Mouse (Mus musculus) limb, embryonic 10.5 days (tissue): Measurements from ENCODE around the gene Rex1bd. TPM values are rescaled to one million over a fixed set of nuclear protein-coding genes. Genes with fewer than 3 reads are reported as not detected.
A peak's percentile ranks its signal among the peaks of the same experiment; 100 is the strongest.

Source experiments
- DNase-seq: peaks from one replicate; pipeline ENCODE4 v3.0.0-alpha.2; 2017; ENCODE audit warnings: low spot score
- H3K27ac ChIP-seq: fragments of 300-500 bp; sonication (generic); 2 replicates; pipeline ENCODE4 v1.5.1; 2016; ENCODE audit warnings: mild to moderate bottlenecking
- H3K27me3 ChIP-seq: fragments of 300-500 bp; sonication (generic); 2 replicates; pipeline ENCODE4 v1.6.1; 2016; ENCODE audit warnings: low read depth, mild to moderate bottlenecking; ENCODE audit not compliant: poor library complexity, severe bottlenecking
- H3K36me3 ChIP-seq: fragments of 300-500 bp; sonication (generic); 2 replicates; pipeline ENCODE4 v1.6.1; 2016; ENCODE audit warnings: mild to moderate bottlenecking, moderate library complexity
- H3K4me1 ChIP-seq: fragments of 300-500 bp; sonication (generic); 2 replicates; pipeline ENCODE4 v1.6.1; 2016
- H3K4me3 ChIP-seq: fragments of 300-500 bp; sonication (generic); 2 replicates; pipeline ENCODE4 v1.5.1; 2016; ENCODE audit warnings: mild to moderate bottlenecking, moderate library complexity
- H3K9me3 ChIP-seq: fragments of 300-500 bp; sonication (generic); replicated peaks from 2 replicates; pipeline ENCODE4 v1.6.1; 2016; ENCODE audit warnings: mild to moderate bottlenecking
- WGBS: fragments of 180-500 bp; shearing (Covaris S2); methylation state at CpG from one replicate; pipeline ENCODE4 v1.1.7; 2016; 5-methylcytosine and 5-hydroxymethylcytosine counted together
- polyA plus RNA-seq: library from polyadenylated mRNA; unstranded; fragments of >200 nt; fragmentation: Nextera tagmentation; extraction: Ambion mirVana; gene quantifications from 2 replicates; pipeline ENCODE4 v1.2.1, GENCODE M21; 2016

Gene Rex1bd
- polyA plus RNA-seq, 1 experiment from 2014 or later: 126 TPM

DNA sequence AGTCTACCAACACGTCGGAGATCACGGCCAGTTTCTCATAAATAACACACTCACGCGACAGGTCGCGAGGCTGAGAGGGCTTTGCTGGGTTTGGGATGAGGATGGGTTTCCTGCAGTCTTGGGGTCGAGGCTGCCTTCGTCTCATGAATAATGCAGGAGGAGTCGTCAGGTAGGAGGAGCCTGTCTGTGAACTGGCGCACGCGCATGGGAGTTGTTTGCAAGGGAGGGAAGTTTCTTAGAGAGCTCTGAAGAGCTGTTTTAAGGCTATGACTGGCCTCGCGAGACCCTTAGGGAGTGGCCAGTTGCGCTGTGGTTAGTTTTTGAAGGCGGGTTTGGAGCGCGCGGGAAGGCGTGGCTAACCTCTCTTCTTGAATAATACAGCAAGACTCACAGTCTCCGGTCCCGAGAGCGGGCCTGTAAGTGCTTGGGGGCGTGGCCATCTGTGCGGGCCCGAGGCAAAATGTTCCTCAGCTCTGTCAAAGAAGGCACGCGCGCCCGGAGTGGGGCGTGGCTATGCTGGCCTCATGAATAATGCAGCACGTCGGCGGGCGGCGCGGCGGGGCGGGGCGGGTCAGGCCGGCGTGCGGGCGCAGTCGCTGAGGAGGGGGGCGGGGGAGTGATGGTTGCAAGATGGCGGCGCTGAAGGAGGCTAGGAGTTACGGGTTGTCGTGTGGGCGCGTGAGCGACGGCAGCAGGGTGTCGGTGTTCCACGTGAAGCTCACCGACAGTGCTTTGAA lies 32.7 kb upstream of the Rex1bd start, which contains the start of gene Ell:
Gene Ell, plus strand, starts transcription at position 381 of the 737 bp plus-strand sequence.
- H3K27me3 ChIP-seq: no peaks in the 10 kb centered on the region
- H3K4me3 ChIP-seq: peak within 1 kb of the TSS; percentile 74
- peak; percentile 100 for DNase-seq
- peaks cover 31% of the 10 kb centered on the region for H3K36me3 ChIP-seq
- WGBS: under 1% methylated on average over 58 of the region's 58 CpGs
- peaks cover 38% of the 10 kb centered on the region for H3K4me1 ChIP-seq
- H3K27ac ChIP-seq: peak within 1 kb of the TSS; percentile 87
- no peaks in the 10 kb centered on the region for H3K9me3 ChIP-seq

GRCm38 (mm10) chr8:70538633-70539076 lies 32.1 kb upstream of the Rex1bd start:
- DNase-seq: peak; percentile 100
- Histone ChIP-seq H3K9me3 (no peaks in the 10 kb centered on the region), H3K27me3 (no peaks in the 10 kb centered on the region), H3K27ac (peak overlapping the region; percentile 87), H3K4me3 (peak overlapping the region; percentile 74), H3K4me1 (peaks cover 32% of the 10 kb centered on the region), H3K36me3 (peaks cover 37% of the 10 kb centered on the region)
- under 1% methylated on average over 32 of the region's 32 CpGs for WGBS

GRCm38 (mm10) chr8:70538024-70538579 lies 31.6 kb upstream of the Rex1bd start:
- DNase-seq: peak; percentile 58
- Histone ChIP-seq H3K4me3 (peak overlapping the region; percentile 74), H3K27me3 (no peaks in the 10 kb centered on the region), H3K27ac (peak overlapping the region; percentile 87), H3K4me1 (peaks cover 28% of the 10 kb centered on the region), H3K36me3 (peaks cover 43% of the 10 kb centered on the region), H3K9me3 (no peaks in the 10 kb centered on the region)
- WGBS: 14% methylated on average over 24 of the region's 24 CpGs

DNA sequence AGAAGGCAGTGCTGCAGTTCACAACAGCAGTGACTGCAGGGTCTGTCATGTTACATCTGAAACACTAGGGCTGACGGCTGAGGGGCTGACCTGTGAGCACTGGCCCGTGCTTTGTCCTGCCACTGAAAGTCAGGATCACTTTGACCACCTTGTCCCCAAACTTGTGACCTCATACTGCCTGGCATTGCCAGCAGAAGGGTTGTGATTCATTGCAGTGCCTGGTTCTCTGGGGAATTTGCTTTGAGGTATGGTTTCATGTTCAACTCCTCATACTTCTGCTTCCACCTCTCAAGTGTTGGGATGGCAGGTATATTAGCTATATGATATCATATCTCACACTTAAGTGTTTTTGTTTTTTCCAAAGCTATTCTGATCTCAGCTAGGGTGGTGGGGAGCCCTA lies 29.1 kb upstream of the Rex1bd start:
- WGBS: 84% methylated on average over 2 of the region's 2 CpGs
- H3K27me3 ChIP-seq: no peaks in the 10 kb centered on the region
- no peak for DNase-seq
- no peaks in the 10 kb centered on the region for H3K9me3 ChIP-seq
- H3K4me1 ChIP-seq: peaks cover 18% of the 10 kb centered on the region
- peaks cover 67% of the 10 kb centered on the region for H3K36me3 ChIP-seq
- no peak overlapping the region for H3K4me3 ChIP-seq
- no peak overlapping the region for H3K27ac ChIP-seq

- no peak for DNase-seq
- 95% methylated on average over 3 of the region's 3 CpGs for WGBS
- Histone ChIP-seq H3K9me3 (no peaks in the 10 kb centered on the region), H3K27ac (no peak overlapping the region), H3K4me3 (no peak overlapping the region), H3K4me1 (peaks cover 14% of the 10 kb centered on the region), H3K36me3 (peaks cover 71% of the 10 kb centered on the region), H3K27me3 (no peaks in the 10 kb centered on the region)
These were observed 28.7 kb upstream of the Rex1bd start for GRCm38 (mm10) chr8:70535221-70535620.

DNA sequence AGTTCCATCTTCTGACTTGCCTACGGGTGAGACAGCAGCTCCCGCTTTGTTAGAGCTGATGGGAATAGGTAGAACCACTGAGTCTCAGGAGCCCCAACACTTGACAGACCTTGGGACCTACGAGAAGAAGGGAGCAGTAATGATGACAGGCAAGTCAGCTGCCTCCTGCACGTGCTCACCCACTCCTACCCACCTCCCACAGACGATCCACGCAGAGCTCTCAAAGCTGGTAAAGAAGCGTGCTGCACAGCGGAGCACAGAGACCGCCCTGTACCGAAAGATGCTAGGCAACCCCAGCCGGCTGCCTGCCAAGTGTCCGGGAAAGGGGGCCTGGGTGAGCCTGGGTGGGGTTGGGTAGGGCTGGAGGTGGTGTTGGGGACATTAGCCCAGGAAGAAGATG lies 27.7 kb upstream of the Rex1bd start:
- Histone ChIP-seq H3K27ac (no peak overlapping the region), H3K36me3 (peaks cover 81% of the 10 kb centered on the region)
- WGBS: 96% methylated on average over 12 of the region's 12 CpGs

GRCm38 (mm10) chr8:70530314-70530713 lies 23.8 kb upstream of the Rex1bd start:
- 96% methylated on average over 2 of the region's 2 CpGs for WGBS
- Histone ChIP-seq H3K4me3 (no peak overlapping the region), H3K9me3 (no peaks in the 10 kb centered on the region), H3K4me1 (peaks cover 23% of the 10 kb centered on the region), H3K36me3 (peaks cover 62% of the 10 kb centered on the region), H3K27ac (no peak overlapping the region), H3K27me3 (no peaks in the 10 kb centered on the region)
- DNase-seq: no peak

More for the DNA sequence above, 27.7 kb upstream of the Rex1bd start:
- DNase-seq: no peak
- no peak overlapping the region for H3K4me3 ChIP-seq
- H3K9me3 ChIP-seq: no peaks in the 10 kb centered on the region
- H3K27me3 ChIP-seq: no peaks in the 10 kb centered on the region
- H3K4me1 ChIP-seq: peaks cover 12% of the 10 kb centered on the region

DNA sequence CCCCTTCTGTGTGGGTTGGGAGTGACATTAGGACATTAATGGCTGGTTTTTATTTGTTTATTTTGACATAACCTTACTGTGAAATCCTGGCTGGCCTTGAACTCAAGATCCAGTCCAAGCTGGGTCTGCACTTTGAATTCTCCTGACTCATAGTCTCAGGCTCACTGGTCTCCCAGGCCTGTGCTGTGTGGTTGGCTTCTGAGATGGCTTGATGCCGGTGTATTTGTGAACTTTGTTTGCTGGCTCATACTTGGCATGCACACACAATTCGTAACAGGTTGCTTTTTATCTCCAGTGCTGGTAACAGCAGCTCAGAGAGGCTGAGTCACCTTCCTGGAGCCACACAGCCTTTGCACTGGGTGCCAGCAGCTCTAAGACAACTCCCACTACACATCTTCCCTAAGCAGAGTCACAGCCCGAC lies 23.2 kb upstream of the Rex1bd start:
- Histone ChIP-seq H3K27me3 (no peaks in the 10 kb centered on the region), H3K27ac (no peak overlapping the region), H3K4me3 (no peak overlapping the region), H3K9me3 (no peaks in the 10 kb centered on the region), H3K36me3 (peaks cover 56% of the 10 kb centered on the region), H3K4me1 (peaks cover 23% of the 10 kb centered on the region)
- no peak for DNase-seq
- 97% methylated on average over 3 of the region's 3 CpGs for WGBS

GRCm38 (mm10) chr8:70529299-70529698 lies 22.7 kb upstream of the Rex1bd start:
- Histone ChIP-seq H3K27me3 (no peaks in the 10 kb centered on the region), H3K9me3 (no peaks in the 10 kb centered on the region), H3K27ac (no peak overlapping the region), H3K4me3 (peak overlapping the region; percentile 9; the same call in 1 of the 2 replicates), H3K36me3 (peaks cover 52% of the 10 kb centered on the region), H3K4me1 (peaks cover 23% of the 10 kb centered on the region)
- WGBS: 86% methylated on average over 5 of the region's 5 CpGs
- DNase-seq: no peak

DNA sequence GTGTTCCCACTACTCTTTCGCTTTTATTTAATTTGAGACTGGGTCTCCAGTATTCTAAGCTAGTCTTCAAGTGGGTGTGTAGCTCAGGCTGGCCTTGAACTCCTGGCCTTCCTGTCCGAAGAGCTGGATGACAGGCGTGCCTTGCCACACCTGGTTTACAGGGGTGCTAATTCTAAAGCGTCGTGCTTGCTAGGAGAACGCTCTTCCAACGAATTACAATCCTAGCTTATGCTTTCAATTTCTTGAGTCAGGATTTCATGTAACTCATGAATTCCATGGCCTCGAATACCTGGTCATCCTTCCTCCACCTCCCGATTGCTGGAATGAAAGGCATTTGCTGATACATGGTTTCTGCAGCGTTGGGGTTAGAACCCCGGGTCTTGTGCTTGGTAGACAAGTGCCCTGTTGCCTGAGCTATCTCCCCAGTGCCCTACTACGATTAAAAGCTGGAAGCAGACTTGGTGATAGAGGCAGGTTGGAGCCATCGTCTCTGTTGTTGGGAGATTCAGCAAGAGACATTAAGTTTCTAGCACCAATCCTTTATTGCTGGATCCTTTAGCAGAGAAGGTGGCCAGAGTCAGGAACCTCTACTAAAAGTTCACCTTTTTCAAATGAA lies 21.7 kb upstream of the Rex1bd start:
- no peaks in the 10 kb centered on the region for H3K9me3 ChIP-seq
- H3K4me3 ChIP-seq: peak overlapping the region; percentile 88
- H3K4me1 ChIP-seq: peaks cover 23% of the 10 kb centered on the region
- peak overlapping the region; percentile 100 for H3K27ac ChIP-seq
- H3K36me3 ChIP-seq: peaks cover 41% of the 10 kb centered on the region
- WGBS: 32% methylated on average over 13 of the region's 13 CpGs
- no peak for DNase-seq
- H3K27me3 ChIP-seq: no peaks in the 10 kb centered on the region

DNA sequence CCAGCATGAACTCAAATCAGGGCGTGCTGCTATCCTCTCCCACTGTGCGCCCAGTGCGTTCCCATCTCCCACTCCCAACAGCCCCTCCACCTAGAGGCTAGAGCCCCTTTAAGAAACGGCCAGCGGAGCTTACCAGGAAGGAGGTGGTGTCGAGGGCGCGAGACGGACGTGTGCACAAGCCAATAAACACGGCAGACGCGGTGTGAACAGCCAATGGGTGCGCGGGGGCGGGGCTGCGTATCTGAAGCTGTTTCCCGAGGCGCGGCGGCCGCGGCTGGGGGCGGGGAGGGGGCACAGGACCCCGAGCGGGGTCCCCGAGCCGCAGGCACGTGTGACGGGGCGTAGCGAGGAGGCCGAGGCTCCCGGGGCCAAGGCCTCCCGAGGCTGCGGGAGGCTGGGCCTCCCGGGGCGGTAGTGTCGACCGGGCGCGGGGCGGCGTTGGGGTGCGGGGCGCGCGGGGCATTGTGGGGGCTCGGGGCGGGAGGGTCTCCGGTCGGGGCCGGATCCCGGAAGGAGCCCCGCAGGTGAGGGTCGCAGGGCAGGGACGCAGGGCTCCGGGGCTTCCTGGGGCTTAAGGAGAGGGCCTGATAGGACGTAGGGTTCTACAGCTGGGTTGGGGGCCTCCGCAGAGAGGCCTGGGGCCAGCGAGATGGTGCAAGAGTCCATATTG lies 21.1 kb upstream of the Rex1bd start, which contains the start of the genes Fkbp8 and Kxd1:
Gene Fkbp8, plus strand, starts transcription at position 213 of the 670 bp plus-strand sequence.
Gene Kxd1, minus strand, starts transcription at position 445 of the 670 bp plus-strand sequence.
- under 1% methylated on average over 52 of the region's 61 CpGs for WGBS
- peaks cover 35% of the 10 kb centered on the region for H3K36me3 ChIP-seq
- peak within 1 kb of the TSS; percentile 100 for H3K27ac ChIP-seq
- H3K4me3 ChIP-seq: peak within 1 kb of the TSS; percentile 88
- DNase-seq: peak; percentile 99
- no peaks in the 10 kb centered on the region for H3K27me3 ChIP-seq
- no peaks in the 10 kb centered on the region for H3K9me3 ChIP-seq
- H3K4me1 ChIP-seq: peaks cover 26% of the 10 kb centered on the region

- 2% methylated on average over 8 of the region's 8 CpGs for WGBS
- Histone ChIP-seq H3K4me3 (peak overlapping the region; percentile 88), H3K27ac (peak overlapping the region; percentile 100), H3K27me3 (no peaks in the 10 kb centered on the region), H3K36me3 (peaks cover 30% of the 10 kb centered on the region), H3K4me1 (peaks cover 31% of the 10 kb centered on the region), H3K9me3 (no peaks in the 10 kb centered on the region)
- no peak for DNase-seq
These were observed 20.6 kb upstream of the Rex1bd start for GRCm38 (mm10) chr8:70527111-70527511.
